Mouse (Mus musculus): Measurements from ENCODE around the gene Pde8a.

Gene Pde8a

GRCm38 (mm10) chr7:81339783-81340182, 126.4 kb downstream of the Pde8a start:
- no peak for DNase-seq

GRCm38 (mm10) chr7:81341563-81341962, 128.2 kb downstream of the Pde8a start:
- no peak for DNase-seq

DNA sequence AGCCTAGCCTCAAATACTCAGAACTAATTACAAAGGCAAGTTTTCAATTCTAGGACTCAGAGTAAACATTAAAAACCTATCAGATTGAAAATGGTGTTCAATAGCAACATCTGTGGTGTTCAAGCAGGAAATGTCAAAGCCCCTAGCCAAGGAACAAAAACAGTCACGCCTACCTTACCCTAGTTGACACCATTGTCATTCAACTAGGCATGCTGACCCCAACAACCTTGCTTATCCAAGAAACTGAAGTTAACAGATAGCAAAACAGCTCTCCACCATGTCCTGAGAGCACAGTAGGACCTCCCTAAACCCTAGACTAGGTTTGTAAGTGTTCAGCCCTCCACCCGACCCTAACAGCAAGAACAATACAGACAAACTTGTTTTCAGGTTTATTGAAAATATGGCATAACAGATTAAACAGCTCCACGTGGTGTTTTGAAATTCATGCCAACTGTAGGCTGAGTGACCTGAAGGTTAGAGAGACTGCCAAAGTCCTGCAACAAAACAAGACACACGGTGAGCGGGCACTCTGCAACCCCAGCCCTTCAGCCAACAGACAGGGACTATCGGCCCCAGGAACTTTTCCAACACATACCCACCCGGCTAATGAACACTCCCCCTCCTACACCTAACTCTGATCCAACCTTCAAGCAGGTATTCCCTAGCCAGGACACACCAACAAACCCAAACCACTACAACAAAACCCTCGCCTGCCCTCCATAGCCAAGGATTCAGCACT, 129.1 kb downstream of the Pde8a start:
- DNase-seq = no peak

DNA sequence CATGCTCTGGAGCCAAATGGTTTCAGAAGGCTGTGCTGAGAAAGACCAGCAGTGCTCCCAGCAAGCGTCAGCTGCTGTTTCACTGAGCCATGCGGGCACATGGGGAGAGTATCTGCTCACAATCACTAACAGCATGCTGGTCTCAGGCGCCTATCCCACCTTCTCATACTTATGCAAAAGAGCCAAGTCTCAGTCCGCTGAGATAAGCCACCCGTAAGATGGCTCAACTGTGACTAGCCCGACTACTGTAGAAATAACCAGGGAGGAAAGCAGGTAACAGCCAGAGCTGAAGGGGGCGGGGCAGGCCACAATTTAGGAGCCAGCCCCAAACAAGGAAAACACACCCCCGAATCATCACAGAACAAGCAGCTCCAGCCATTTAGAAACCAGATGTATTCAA, 129.9 kb downstream of the Pde8a start:
- DNase-seq = no peak

DNA sequence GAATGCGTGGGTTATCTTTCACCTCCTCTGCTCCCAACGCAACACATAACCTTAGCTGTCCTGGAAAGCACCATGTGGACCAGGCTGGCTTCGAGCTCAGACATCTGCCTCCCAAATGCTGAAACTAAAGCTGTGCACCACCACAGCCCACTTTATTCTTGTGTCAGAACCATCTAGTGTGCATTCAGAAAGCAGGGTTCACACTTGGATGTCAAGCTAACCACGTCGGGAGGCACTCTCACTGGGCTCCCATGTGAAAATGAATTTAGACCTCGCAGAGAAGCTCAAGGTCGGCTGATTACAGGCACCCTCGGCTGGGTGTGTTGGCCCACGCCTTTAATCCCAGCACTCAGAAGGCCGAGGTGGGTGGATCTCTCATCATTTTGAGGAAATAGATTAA, 130.4 kb downstream of the Pde8a start:
- no peak for DNase-seq

- peak; percentile 94 for DNase-seq
Observed at GRCm38 (mm10) chr7:81344544-81345446, 131.4 kb downstream of the Pde8a start, which contains the start of gene Rps17. Gene Rps17 (minus strand): TSS chr7:81345254.

- no peak for DNase-seq
Observed at GRCm38 (mm10) chr7:81345447-81346170, 132.2 kb downstream of the Pde8a start.

DNA sequence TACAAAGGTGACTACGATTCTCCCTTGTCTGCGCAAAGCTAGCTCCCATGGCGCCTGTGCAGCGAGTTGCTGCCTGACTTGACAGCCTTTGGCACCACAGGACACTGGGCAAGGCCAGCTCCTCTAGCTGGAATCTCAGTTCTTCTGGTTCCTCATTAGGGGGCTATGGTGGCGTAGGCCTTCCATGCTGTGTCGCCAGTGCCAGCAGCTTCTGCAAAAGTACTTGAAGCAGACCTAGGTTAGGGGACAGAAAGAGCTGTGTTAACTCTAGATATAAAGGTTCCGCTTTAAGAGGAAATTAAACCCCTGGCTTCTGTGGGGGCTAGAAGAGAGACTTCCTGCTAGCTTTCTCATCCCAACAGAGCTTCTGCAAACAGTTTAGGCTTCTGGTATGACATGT, 134.8 kb downstream of the Pde8a start:
- no peak for DNase-seq

- no peak for DNase-seq
Observed at GRCm38 (mm10) chr7:81351826-81352225, 138.4 kb downstream of the Pde8a start.

GRCm38 (mm10) chr7:81355746-81356145, 142.3 kb downstream of the Pde8a start:
- no peak for DNase-seq

DNA sequence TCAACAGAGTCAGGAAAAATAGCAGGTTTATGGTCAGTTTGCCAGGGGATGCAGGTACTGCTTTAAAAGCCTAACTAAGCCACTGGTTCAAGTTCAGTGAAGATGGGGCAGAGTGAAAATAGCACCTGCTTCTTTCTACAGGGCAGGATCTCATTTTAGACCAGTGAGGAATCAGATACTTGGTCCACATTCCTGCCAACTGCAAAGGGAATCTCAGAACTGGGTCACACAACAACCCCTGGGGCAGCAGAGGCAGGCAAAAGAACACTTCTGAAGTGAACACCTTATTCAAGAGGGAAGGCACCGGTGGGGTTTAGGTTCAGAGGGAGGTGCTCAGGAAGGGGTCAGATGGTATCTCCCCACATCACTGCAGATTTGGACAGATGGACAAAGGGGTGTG, 143.0 kb downstream of the Pde8a start:
- DNase-seq = no peak

- no peak for DNase-seq
Observed at GRCm38 (mm10) chr7:81356975-81357374, 143.6 kb downstream of the Pde8a start.

- no peak for DNase-seq
Observed at GRCm38 (mm10) chr7:81367946-81368345, 154.6 kb downstream of the Pde8a start.

DNA sequence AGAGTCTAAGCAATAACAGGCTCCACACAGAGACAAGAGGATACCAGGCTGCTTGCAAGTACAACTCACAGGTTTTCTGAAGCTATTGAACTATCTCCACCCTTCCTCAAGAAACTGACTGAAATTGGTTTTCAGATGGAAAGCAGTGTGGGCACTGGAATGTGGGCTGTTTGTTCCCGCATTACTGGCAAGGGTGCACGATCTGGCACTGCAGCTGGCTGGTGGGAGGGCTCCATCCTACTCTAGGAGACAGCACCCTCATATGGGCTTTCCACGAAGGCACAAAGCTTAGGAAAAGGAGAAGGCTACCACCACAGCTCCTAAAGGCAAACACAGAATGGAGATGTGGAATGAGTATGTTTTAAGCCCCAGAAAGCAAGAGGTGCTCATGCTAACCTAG, 156.3 kb downstream of the Pde8a start:
- DNase-seq = no peak

- DNase-seq = no peak
Observed at GRCm38 (mm10) chr7:81371811-81372210, 158.4 kb downstream of the Pde8a start.

GRCm38 (mm10) chr7:81372337-81372920, 159.0 kb downstream of the Pde8a start:
- peak; percentile 40 for DNase-seq

DNA sequence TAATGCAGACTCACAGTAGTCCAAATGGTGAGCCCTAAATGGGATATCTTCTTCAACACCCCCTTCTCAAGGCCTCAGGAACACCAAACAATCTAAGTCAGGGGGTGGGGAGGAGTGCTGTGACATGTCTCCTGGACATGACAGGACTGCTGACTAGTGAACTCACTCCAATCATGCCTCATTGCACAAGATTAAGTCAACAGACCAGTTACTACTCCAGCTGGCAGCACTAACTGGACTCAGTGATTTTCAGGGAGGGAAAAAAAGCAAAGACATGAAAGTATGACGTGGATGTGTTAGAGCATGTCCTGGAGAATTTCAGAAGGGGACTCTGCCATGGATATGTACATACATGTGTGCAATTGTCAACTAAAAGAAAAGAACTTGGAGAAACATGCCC, 166.0 kb downstream of the Pde8a start:
- DNase-seq = no peak
